Mouse (Mus musculus): Measurements from ENCODE around the gene Usp39.
A peak's percentile ranks its signal among the peaks of the same experiment; 100 is the strongest.

Gene Usp39

DNA sequence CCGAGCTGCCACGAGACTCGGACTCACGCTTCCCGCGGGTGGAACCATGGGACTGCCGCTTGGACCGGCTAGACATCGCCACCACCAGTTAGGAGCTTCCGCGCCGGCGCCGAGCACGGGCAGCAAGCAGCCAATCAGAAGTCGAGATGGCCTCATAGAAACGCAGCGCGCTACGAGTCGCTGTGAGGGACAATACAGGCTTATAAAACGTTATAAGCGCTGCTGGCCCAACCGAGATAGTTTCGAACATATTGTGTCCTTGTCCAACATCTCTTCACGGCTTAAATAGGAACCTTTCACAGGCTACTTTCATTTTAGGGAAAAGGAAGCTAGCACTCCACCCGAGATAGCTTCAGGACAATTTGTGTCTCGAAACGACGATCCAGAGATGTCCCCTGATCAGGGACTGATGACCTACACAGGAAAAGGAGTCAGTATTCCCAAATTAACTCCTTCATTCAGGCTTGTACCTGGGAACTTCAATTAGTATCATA lies at the start of gene Usp39:
Usp39 (minus strand) TSS at position 111 of the 494 bp plus-strand sequence.
- DNase-seq (ENCODE audit: low read depth, low spot score), result peak; percentile 91

DNA sequence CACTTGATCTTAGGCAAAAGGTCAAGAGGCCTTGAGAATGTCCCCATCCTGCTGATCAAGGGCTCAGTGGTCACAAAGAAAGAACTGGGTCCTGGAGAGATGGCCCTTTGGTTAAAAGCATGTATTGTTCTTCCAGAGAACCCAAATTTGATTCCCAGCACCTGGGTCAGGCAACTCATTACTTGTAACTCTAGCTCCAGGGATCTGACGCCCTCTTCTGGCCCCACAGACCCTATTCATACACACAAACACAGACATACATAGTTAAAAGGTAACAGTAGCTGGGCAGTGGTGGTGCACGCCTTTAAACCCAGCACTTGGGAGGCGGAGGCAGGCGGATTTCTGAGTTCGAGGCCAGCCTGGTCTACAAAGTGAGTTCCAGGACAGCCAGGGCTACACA lies 47.4 kb upstream of the Usp39 start:
- DNase-seq (ENCODE audit: low read depth, low spot score), result no peak

DNA sequence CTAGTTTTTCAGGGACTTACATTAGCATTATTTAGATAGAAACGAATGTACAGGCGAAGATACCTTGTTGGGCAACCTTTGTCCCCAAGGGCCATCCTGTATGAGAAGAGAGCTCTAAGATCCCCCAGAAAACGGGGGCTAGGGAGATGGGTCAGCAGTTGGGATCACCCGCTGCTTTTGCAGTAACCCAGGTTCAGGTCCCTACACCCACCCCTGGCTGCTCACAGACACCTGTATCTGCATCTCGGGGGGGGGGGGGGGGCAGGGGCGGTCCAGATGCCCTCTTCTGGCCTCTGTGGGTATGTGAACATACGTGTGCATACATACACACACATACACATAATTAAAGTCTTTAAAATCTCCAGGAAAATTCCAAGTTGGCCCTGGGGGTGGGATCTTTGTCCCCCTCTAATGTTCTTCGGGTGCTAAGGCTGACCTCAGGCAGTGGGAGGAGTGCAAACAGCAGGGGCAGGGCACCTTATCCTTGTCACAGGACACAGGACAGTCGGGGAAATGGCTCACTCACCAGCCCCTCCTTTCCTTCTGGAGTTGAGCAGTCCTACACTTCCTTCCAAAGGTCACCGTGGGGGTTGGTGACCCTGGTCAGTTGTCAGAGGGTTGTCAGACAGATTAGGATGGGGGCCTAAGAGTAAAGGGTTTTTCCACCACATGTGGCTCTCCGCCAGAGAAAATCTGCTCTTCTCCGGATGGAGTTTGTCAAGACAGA lies 46.0 kb upstream of the Usp39 start:
- no peak for DNase-seq (ENCODE audit: low read depth, low spot score)

DNA sequence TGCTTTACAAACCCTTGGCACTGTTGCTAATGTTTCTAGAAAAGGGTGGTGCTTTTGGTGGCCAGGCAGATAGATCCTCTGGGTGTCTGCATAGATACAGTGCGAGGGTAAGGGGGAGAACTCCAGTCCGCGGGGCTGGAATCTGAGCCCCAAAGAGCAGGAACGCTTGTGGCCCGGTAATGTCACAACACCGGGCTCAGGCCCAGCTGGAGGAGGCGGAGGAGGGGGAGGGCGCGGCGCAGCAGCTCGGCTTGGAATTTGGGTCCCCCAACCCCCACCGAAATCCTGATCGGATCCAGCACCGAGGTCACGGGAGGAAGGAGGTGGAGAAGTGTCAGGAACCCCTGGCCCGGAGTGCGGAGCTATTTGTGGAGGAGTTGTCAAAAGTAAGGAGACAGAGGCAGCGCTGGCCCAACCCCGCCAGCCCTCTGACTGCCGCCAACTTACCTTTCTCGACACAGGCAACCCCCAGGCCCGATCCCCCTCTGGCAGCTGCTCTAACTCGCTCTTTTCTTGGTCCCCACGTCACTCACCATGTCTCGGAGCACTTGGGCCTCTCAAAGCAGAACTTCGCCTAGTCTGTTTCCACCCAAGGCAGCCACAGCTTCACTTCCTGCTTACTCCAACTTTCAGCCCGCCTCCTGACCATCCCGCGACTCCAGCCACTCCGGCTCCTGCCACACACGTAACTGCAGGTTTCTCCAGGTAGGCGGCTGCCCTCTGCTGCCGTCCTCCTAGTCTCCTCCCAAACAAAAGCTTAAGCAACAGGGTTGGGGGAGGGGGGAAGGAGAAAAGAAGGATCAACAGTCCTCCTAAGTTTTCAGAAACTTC lies 45.2 kb upstream of the Usp39 start, which contains the start of gene Vamp8:
Vamp8 (minus strand) TSS at position 763 of the 831 bp plus-strand sequence.
- no peak for DNase-seq (ENCODE audit: low read depth, low spot score)

DNA sequence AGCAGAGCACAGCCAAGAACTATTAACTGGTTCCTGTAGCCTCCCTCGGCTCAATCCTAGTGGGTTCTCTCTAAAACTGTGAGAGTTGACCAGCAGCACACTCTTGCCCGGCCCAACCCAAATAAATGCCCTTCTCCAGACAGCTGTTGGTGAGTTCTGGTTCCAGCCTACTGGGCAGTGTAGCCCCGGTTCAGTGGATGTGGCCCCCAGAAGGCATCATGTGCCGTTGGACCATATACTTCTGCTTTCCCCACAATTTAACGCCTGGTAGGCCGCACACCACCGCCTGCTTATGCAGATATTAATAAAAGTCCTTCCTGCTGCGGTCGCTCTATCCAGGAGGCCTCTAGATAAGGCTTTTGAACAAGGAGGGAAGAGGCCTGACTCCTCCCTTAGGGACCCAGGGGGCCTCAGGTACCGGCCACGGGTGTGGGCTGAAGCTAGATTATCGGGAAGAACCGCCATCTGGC lies 44.5 kb upstream of the Usp39 start:
- DNase-seq (ENCODE audit: low read depth, low spot score), result no peak

DNA sequence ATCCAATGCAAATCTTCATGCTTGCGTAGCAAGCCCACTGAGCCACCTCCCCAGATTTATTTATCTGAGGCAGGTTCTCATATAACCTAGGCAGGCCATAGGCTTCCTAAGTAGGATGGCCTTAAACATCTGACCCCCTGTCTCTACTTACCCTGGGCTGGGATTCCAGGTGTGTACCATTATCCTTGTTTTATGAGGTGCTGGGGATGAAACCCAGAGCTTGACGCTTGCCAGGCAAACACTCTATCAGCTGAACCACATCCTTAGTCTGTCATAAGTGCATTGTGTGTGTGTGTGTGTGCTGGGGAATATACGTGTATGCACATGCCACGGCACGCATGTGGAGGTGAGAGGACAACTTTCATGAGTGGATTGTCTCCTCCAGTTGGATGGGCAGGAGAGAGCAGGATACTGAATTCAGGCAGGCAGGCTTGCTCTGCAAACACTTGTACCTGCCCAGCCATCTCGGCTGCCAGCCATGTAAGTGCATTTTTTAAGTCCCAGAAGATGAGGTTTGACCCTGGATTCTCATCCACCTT lies 43.9 kb upstream of the Usp39 start:
- no peak for DNase-seq (ENCODE audit: low read depth, low spot score)

DNA sequence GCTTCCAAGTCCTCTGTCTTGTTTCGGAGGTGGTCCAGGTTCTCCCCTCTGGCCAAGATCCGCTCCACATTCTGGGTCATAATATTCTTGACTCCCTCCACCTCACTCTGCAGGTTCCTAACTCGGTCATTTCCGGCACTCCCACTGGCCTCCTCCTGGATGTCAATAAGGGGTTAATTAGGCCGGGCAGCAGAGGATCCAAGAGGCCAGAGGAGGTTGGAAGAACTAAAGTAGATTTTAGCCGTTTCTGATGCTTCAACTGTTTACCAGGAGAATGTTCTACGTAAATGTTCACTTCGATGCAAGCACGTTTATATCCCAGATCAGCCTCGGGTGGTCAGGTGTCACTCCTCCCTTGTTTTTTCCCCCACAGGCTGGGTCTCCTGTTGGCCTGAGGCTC lies 43.3 kb upstream of the Usp39 start:
- no peak for DNase-seq (ENCODE audit: low read depth, low spot score)

DNA sequence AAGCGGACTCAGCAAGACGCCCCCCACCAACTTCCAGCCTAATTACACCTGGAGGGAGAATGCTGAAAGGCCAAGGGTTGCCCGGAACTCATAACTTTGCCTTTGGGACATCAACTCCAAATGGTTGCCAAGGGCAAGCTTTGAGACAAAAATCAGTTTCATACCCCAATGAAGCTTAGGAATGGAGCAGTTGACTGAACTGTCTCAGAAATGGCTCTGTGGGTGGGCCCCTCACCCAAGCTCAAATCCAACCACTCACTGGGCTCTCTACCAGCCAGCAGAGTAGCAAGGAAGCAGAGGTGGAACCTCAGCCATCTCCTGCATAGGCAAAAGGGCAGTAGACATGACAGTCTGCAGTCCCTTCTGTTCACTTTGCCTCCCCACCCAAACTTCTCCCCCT lies 42.8 kb upstream of the Usp39 start:
- no peak for DNase-seq (ENCODE audit: low read depth, low spot score)

DNA sequence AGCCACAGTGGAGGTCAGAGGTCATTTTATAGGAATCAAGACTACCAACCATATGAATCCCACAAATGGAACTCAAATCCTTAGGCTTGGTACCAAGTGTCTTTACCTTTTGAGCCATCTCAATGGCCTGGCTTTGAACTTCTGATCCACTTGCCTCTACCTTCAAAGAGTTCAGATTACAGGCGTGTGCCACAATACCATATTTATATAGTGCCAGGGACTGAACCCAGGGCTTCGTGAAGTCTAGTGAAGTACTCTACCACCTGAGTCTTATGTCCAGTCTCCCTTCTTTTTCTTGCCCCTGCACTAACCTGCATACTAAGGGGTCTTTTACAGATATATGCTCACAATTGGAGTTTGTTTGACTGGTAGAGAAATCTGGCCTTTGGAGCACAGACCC lies 41.6 kb upstream of the Usp39 start:
- no peak for DNase-seq (ENCODE audit: low read depth, low spot score)

DNA sequence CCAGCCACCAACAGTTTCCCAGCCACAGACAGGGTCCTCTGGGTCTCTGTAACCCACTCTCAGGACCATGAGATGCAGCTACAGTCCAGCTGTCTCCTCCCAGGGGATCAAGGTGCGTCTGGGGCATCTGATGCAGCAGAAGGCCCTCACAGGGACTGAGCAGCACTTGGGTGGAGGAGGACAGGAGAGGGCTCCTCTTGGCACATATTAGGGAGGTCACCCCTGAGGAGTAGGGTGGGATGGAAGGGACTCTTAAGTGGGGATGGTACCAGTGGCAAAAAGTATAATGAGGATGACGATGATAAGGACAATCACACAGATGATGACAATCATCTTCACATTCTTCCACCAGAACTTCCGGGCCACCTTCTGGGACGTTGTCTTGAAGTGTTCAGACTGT lies 40.3 kb upstream of the Usp39 start:
- DNase-seq (ENCODE audit: low read depth, low spot score), result no peak

DNA sequence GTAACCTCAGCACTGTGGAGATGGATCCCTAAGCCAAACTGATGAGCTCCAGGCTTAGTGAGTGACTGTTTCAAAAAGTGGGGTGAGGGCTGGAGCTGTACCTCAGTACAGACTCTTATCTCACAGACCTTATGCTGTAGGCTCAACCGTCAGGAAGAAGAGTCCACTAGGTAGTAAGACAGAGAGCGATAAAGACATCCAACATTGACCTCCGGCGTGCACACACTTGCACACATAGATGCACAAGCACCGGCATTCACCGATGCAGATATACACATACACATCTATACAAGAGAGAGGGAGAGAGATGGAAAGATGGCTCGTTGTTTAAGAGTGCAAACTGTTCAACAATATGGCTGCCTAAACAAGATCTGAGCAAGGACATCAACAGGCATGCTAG lies 39.0 kb upstream of the Usp39 start:
- no peak for DNase-seq (ENCODE audit: low read depth, low spot score)

DNA sequence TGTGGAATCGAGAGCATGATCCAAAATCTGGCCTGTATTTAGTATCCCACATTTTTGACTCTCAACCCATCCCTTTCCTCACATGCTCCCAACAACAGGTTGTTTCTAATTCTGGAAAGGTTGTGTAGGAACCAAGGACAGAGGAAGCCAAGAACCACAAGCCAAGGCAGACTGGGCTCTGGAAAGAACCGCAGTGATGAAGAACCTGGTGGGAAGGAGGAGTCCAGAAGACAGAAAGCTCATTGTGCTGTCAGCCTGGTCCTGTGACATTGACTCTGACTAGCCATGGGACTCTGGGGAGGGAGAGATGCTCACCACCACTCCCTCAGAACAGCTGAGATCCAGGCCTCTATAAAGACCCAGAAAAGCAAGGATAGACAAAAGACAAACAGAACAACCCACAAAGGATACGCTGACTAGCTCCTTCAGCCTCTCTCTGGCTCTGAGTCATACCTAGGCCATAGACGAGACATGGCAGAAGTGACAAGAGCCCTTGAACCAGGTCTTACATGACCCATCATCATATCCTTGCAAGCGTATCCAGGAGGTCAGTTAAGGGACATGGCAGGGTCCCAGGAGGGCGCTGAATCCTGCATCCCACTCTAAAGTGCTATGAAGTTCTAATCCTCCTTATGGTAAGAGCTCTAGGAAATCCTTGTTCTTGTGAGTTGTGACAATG lies 38.3 kb upstream of the Usp39 start:
- no peak for DNase-seq (ENCODE audit: low read depth, low spot score)

DNA sequence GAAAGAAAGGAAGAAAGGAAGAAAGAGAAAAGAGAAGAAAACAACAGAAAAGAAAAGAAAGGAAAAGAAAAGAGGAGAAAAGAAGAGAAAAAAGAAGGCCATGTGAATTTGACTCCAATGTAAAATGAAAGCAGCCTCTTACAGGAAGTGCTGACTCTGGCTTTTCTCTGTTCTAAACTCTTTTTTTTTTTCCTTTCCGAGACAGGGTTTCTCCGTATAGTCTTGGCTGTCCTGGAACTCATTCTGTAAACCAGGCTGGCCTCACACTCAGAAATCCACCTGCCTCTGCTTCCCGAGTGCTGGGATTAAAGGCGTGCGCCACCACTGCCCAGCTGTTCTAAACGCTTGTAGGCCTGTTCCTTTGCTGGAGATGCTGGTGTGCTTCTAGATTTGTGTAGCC lies 37.5 kb upstream of the Usp39 start:
- DNase-seq (ENCODE audit: low read depth, low spot score), result no peak

DNA sequence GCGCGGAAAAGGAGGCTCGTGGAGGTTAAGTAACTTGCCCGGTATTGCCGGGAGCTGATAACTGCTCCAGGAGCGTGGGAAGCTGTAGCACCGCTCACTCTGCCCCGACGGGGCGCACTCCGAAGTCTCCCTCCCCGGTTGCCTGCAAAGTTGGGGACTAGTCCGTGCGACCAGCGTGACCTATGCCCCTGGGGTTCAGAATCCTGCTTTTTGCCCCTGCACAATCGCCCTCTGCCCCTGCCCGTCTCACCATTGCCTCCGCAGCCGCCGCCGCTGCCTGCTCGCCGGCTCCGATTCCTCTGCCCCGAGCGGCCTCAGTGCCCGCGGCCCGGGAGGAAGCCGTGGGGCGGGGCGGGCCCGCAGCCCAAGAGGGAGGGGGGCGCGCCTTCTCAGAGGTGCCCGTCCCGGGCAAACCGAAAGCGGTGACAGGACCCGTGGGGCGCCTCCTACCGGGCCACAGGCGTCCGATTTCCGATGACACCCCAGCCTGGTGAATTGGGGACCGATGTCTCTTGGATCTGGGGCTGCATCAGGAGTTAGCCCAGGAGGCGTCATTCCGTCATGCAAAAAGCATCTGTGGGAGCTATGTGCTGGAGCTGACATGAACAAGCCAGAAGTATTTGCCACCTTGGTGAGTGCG lies 35.3 kb upstream of the Usp39 start, which contains the start of gene Vamp5:
Vamp5 (minus strand) TSS at position 338 of the 640 bp plus-strand sequence.
- no peak for DNase-seq (ENCODE audit: low read depth, low spot score)

DNA sequence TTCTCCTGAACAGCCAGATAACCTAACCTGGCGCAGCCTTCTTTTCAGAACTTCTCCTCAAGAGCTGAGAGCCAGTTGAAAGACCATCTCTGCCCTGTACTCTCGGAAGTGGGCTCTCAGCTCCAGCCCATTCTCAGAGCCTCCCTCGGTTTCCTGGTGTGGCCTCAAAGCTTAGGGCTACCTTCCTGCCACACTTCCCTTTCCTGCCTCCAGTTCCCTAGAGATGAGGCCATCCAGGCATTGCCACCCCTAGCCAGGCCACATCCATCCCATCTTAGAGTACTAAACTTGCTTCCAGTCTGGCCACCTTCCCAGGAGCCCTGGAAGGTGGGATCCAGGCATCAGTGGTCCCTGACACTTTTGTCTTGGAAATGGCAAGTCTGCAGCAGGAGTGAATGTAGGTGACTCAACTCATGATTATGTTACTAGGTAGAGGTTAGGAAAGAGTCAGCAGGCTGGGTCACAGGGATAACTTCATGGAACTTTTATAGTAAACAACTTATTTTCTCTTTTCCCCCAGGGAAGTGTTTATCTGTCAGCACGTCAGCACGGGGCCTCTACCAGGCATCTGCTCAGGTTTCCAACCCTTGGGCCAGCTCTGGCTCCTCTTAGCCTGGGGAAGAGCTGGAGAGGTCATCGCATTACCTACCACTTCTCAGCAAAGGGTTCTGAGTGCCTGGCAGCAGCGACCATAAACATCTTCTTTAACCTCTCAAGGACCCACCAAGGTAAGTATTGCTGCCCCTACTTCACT lies 34.6 kb upstream of the Usp39 start:
- no peak for DNase-seq (ENCODE audit: low read depth, low spot score)

DNA sequence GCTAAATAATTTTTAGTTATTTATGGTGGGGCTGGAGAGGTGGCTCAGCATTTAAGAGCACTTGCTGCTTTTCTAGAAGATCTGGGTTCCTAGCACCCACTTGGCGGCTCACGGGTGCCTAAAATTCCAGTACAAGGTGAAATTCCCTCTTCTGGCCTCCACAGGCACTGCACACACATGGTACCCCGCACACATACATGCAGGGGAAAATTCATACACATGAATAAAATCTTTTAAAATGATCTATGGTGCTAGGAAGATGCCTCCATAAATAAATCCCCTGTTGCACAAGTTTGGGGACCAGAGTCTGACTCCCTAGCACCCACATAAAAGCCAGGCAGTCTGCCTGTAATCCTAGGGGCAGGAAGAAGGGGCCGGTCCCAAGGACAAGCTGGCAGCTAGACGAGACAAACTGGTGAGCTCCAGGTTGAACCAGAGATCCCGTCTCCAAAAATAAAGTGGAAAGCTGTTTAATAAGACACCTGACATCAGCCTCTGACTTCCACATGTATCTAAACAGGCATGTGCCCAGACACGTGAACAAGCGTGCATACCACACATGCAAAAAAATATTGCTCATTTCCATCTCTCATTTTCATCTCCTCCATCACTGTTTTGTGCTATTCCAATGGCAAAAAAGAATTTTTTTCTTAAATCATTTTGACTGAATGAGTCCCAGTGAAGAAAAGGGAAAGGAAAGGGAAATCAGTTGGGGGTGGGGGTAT lies 33.7 kb upstream of the Usp39 start:
- DNase-seq (ENCODE audit: low read depth, low spot score), result no peak

DNA sequence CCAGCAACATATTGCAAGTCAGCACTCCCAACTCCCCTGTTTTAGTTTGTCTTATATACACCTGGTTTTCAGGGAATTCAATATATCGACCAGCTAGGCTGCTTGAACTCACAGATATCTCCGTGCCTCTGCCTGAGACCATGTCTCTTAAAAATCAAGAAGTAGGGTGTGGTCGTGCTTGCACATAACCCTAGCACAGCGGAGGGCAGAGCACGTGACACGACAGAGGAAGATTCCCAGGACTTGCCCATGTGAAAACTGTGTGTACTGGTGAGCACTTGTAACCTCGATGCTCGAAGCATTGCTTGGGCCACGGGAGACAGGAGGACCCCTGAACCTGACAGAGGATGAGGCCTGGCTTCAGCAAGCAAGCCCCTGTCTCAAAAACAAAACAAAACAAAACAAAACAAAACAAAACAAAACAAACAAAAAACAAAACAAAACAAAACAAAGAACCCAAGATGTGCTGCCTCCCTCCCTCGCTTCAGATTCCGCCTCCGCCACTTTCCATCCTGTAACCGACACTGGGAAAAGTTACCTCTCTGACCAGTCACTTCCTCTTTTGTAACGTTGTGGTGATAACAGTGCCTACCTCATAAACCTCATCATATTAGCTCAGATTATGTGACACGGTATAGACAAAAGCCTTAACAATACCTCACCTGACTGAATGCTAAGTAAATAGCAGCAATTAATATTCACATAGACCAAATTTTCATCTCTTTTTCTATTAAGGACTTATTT lies 30.0 kb upstream of the Usp39 start:
- no peak for DNase-seq (ENCODE audit: low read depth, low spot score)

DNA sequence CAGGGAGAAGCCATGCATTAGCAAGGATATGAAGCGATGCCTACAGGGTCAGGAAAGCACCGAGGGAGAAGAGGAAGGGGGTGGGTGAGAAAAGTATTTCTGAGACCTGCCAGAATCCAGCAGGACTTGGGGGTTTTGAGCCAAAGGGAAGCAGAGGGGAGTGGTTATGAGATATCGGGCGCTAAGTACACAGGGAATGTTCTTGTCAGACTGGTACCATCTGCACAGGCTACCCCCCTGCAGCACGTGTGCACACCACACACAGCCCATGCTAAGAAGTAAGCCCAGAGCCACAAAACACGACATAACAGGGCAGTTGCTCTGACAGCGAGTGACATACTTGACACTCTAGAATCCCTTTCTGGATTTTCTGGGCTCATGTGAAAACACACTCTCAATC lies 29.2 kb upstream of the Usp39 start:
- DNase-seq (ENCODE audit: low read depth, low spot score), result no peak

DNA sequence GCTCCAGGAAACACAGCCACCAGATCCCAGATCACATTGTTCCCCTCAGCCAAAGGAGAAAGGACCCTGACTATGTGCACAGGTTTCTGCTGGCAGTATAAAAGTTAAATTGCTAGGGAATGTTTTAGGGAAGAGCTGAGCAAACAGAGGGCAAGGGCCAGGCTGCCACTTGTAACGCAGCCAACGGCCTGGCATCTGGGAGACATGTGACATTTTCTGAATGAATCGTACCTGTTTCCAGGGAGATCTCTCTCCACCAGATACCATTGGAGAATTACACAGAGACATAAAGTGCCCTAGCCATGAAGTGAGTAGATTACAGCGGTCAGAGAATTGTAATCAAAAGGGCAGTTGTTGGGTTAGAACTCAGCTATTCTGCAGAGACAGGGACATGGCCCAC lies 28.2 kb upstream of the Usp39 start:
- DNase-seq (ENCODE audit: low read depth, low spot score), result no peak

Data from retina, postnatal 7 days (tissue).